Mouse (Mus musculus) c-Kit-positive CD71-negative TER-119-negative erythroid progenitor cells, embryonic 14.5 days (primary cell): Measurements from ENCODE around the gene Aebp2.
A peak's percentile ranks its signal among the peaks of the same experiment; 100 is the strongest.

Experiments
- DNase-seq: peaks from one replicate; pipeline ENCODE4 v3.0.0-alpha.2; 2013; ENCODE audit warnings: low read depth

The Aebp2 gene

GRCm38 (mm10) chr6:140608666-140609065 is 13.8 kb upstream of the Aebp2 start:
- no peak for DNase-seq

GRCm38 (mm10) chr6:140609533-140609932 is 12.9 kb upstream of the Aebp2 start:
- DNase-seq: no peak

DNA sequence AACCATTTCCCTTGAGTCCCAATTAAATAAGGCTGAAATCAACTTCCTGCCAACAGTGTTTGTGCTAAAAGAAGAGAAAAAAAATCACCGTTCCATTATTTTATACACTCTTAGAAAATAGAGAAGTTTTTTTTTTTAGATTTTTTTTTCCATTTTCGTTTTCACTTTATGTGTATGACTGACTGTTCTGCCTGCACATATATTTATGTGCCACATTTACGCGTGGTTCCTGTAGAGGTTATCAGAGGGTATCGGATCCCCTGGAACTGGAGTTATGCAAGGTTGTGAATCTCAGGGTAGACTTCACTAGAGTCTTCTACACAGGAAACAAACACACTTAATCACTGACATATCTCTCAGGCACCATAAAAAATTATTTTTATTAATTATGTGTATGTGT is 12.3 kb upstream of the Aebp2 start:
- no peak for DNase-seq

- DNase-seq: no peak
Measured at GRCm38 (mm10) chr6:140611282-140611681, 11.2 kb upstream of the Aebp2 start.

DNA sequence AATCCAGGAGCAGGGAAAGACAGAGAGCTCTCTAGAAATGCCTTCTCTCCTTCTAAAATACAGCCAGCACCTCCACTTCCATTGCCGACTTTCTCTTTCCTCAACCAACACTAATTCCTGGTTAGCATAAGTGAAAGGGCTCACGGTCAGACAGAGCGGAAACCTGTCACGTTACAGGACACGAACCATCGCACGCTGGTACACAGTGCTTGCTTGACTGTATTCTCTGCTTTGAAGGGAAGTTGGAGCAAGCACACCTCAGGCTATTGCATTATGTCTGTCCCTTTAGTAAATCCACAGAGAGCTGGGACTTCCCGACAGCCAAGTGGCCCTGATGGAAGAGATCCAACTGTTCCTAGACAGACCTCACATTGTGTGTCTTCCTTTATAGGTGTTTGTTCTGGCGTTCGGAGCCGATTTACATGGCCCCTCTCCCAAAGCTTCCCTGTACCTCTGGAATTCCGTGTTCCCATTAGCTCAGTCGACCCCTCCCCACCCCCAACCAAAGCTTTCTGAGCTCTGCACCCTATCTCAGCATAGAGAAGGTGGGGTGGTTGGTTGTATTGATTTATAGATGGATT is 10.5 kb upstream of the Aebp2 start:
- DNase-seq: no peak

DNA sequence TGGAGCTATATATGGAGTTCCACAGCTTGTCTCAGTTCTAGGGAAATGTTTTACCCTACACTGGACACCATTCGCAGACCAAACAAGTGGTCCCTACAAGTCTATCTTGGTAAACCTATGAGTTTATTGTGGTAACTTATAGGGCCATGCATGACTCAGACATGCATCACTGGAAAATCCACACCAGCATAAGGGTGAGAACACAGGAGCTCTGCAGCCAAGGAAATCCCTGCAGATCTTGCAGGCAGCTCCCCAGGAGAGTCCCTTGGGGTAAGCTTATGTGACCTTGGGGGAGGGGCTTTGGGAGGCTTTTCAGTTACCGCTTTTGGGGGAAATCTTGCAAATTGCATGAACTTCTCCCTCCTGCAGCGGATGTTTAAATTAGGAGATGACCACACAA is 8.6 kb upstream of the Aebp2 start:
- DNase-seq: no peak

DNA sequence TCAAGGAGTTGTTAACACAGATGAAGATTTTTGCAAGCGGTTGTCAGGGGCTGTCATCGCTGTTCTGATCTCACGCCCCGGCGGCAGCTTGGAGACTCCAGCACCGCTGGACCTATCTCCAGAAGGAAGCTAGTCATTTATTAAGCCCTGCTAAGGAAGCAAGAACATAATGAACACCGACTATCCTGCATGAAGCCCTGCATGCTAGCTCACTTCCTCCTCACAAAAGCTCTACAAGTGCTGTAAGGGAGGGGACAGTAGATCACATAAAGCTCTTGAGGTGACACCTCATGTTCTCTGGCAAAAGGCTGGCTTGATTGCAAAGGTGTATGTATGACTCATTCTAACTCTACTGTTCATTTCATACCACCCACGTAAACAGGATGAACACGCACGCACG is 7.8 kb upstream of the Aebp2 start:
- no peak for DNase-seq

DNA sequence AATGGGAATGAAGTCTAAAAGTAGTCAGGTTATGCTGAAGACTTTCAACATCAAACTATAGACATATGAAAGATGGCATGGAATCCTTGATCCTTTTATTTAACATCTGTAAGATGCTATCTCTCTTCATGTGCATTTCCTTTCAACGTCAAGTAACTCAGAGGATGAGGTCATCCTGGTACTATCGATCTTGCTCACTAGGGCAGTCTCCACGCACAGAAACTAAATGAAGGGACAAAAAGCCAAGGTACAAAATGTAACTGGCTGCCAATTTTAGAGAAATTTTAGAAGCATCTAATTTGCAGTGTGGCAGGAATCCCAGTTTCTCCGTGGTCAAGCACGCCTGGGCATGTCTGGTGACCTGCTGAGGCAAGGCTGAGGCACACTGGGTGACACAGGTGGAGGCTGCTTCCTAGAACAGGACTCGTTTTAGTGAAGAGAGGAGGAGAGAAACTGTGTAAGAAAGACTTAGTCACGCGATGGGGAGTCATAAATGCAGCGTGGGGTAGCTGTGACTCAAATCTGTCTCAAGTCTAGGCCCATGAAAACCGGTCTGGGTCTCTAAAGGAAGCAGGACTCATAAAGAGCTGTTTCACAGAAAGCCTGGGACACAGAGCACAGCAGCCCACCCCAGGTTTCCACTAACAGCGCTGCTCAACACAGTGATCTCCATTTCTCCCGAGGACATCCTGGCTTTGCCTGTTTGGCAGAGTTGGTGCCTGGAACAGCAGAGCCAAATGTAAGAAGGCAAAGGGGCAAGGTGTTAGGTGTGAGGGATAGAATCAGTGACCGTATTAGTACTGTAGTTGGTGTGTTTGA is 1.7 kb upstream of the Aebp2 start:
- no peak for DNase-seq

GRCm38 (mm10) chr6:140621622-140622021 is 841 bp upstream of the Aebp2 start:
- DNase-seq: no peak

- peak; percentile 74 for DNase-seq
Measured at GRCm38 (mm10) chr6:140623226-140624095, 998 bp downstream of the Aebp2 start.

DNA sequence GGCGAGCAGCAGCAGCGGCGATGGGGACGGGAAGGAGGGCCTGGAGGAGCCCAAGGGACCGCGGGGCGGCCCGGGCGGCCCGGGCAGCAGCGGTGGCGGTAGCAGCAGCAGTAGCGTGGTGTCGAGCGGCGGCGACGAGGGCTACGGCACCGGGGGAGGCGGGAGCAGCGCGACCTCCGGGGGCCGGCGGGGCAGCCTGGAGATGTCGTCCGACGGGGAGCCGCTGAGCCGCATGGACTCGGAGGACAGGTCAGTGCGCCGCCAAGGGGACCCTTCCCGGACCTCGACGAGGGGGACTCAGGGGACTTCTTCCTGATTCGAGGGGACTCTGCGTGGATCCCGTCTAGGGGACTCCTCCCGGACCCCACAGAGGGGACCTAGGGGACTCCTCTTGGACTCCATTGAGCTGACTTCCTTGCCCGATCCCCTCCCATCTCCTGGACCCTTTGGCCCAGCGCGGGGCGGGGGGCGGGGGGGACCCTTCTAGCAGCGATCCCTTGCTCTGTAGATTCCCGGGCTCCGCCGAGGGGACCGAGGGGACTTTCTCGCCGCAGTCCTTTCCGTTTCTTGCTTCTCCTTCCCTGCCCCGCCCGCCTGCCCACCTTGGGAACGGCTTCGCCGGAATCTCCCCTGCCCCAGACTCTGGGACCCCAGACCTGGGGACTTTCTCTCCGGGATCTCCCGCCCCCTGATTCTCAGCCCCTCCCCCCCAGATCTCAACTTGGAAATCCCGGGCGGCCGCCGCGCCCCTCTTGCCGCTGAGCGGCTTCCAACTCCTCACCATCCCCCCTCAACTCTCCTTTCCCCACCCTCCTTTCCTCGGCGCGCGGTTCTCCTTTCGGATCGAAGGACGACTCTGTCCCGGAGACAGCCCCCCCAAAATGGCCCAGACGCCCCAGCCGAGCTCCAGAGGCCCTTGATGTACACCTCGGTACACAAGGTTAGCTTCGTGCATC is 1.9 kb downstream of the Aebp2 start:
- no peak for DNase-seq

DNA sequence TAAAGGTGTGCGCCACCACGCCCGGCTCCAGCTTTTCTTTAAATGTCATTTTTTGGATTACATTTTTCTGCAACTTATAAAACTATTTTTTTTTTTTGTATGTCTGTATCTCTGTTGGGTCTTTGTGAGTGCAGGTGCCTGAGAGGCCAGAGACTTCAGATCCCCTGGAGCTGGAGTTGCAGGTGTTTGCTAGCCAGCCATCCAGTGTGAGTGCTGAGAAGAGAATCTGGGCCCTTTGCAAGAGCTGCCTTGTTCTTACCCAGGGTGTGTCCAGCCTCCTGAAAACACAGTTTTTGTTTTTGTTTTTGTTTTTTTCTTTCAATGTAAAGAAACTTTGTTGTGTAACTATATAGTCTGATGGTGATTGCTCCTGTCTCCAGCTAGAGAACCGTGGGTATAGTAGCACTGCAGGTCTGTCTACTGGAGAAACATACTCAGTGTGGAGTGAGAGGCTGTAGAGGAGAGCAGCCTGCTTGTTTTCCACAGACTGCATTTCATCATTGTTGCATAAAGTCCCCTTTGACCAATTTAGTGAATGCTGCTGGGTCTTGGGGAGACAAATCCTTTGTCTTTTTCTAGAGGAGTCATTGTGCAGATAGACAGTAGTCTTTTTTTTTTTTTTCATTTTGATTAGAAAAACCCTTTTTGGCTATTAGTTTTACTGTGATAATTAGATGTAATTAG is 6.9 kb downstream of the Aebp2 start:
- no peak for DNase-seq

GRCm38 (mm10) chr6:140630306-140630705 is 7.8 kb downstream of the Aebp2 start:
- no peak for DNase-seq

GRCm38 (mm10) chr6:140633616-140634015 is 11.2 kb downstream of the Aebp2 start:
- no peak for DNase-seq

DNA sequence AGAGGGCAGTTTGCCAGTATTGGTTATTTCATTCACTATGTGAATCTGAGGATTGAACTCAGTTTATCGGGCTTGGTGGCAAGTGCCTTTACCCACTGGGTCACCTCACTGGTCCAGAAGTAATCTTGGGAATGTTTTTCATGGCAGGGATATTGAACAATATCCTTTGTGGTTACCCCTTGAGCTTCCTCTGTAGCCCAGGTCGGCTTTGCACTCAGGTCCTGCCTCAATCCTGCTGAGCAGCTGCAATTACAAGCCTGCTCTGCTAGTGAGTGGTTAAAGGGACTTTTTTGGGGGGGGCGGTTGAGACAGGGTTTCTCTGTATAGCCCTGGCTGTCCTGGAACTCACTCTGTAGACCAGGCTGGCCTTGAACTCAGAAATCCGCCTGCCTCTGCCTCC is 13.8 kb downstream of the Aebp2 start:
- no peak for DNase-seq

GRCm38 (mm10) chr6:140642010-140642409 is 19.5 kb downstream of the Aebp2 start:
- no peak for DNase-seq

DNA sequence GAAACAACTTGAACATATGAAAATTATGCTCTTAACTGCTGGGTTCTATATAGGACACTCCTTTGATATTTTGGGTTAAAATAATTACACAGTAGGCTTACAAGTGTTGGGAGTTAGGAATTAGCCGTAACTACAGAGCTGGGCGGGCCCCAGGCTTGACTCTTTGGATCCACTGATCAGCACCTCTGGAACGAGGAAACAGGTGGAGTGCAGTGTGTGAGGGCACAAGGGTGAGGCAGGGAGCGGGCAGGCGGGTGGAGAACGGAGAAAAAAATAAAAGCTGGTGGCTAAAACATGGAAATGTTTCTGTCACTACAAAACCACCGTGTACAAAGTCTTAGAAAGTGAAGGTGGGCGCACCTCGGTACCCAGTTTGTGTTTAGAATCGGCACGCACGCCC is 20.2 kb downstream of the Aebp2 start:
- DNase-seq: no peak

DNA sequence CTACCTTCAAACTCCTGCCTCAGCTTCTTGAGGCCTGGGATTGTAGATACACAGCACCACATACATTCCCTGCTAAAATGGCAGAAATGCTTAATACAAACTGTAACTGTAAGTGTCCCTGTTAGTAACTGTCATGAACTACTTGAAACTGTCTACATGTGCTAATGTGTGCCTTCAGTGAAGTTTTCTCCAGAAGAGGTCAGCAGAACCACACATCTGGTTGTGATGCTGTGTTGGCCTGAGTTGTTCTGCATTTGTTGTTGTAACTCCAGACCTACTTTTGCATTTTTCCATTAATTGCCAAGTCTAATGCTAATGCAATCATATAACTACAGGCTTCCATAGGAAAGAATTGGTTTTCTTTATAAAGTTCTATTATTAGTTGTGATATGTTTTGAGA is 23.5 kb downstream of the Aebp2 start:
- DNase-seq: no peak

GRCm38 (mm10) chr6:140646892-140647291 is 24.4 kb downstream of the Aebp2 start:
- DNase-seq: no peak

DNA sequence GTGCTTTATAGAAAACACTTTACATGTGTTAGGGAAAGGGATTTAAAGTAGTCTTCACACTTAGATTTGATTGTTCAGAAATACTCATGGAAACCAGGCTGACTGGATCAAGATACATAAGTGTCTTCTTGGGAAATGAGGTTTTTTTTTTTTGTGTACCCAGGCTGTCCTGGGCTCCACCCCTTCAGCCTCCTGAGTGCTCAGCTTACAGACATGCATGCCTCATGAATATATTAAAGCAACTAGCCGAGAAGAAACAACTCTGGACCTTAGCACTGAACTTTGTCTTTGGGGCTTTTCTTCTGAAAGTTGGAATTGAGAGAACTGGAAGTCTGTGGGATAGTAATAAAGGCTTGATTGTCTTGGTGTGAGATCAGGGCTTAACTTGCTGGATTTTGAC is 27.3 kb downstream of the Aebp2 start:
- DNase-seq: no peak

DNA sequence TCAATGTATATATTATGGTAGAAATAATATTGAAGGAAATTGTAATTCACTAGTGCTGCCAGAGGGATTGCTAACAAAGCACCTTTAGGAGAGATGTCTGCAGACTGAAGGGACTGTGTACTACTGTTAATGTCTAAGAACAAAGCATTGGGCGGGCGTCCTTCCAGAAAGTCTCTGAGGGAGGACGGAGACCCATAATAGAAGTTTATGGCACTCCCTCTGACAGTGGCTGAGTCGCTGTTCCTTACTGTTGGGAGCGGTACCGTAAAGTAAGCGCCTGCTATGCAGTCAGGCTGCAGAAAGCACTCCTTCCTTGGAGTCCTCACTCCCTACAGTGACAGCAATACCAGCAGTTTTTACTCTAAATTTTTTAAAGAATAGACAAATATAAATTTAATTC is 29.5 kb downstream of the Aebp2 start:
- no peak for DNase-seq
